Mouse (Mus musculus) lung, adult 2 months (tissue): ENCODE measurements at regions not wholly inside any gene's neighbourhood (a gene's known extent, or its start where the extent isn't known, plus 50 kb on each side); places are given as distances from the start of the nearest gene placed in this dataset.

ENCODE experiments used
- DNase-seq: peaks from one replicate; pipeline ENCODE4 v3.0.0; 2022
- H3K4me1 ChIP-seq: fragments of 200-500 bp; 2 replicates; pipeline ENCODE4 v1.6.1; 2011; ENCODE audit warnings: low read length; ENCODE audit not compliant: control insufficient read depth, insufficient read depth
- H3K4me3 ChIP-seq: fragments of 200-500 bp; replicated peaks from 2 replicates; pipeline ENCODE3; 2011; ENCODE audit warnings: low read depth, mild to moderate bottlenecking, control low read depth, low read length; ENCODE audit errors: extremely low read depth
- CTCF ChIP-seq: fragments of 200-500 bp; IDR thresholded peaks from 2 replicates; pipeline ENCODE4 v1.5.1; 2011; ENCODE audit warnings: mild to moderate bottlenecking, low read length, control low read depth; ENCODE audit not compliant: insufficient read depth
- POLR2A ChIP-seq: fragments of 200-500 bp; IDR thresholded peaks from 2 replicates; pipeline ENCODE4 v1.6.1; 2011; ENCODE audit warnings: low read depth, mild to moderate bottlenecking, control low read depth, low read length, borderline replicate concordance; ENCODE audit errors: extremely low read depth
- WGBS: fragments of 180-500 bp; shearing (Covaris S2); methylation state at CpG from one replicate; pipeline ENCODE4 v1.1.7; 2018; 5-methylcytosine and 5-hydroxymethylcytosine counted together

DNA sequence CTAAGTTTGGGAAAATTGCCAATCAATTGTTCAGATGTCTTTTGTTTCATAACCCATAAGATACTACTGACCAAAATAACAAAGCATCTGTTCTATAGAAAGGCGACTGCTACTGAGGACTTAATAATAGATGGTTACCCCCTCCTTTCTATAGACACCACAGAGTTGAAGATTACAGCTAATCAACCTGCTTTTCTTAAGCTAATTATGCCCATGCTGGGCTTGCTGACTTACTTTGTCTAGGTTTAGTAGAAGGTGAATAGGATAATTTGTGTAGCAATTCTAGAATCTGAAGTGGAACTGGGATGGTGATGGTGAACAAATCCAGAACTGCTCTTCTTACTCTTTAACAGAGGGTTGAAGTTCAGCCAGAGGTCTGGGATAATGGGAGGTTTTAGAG, 53.8 kb upstream of the Tbx18 start:
- TF ChIP-seq POLR2A = no peak
- no peak for TF ChIP-seq CTCF
- H3K4me1 ChIP-seq = no peaks in the 10 kb centered on the region
- H3K4me3 ChIP-seq = no peak overlapping the region
- no peak for DNase-seq
- 71% methylated on average over 1 of the region's 1 CpGs for WGBS

DNA sequence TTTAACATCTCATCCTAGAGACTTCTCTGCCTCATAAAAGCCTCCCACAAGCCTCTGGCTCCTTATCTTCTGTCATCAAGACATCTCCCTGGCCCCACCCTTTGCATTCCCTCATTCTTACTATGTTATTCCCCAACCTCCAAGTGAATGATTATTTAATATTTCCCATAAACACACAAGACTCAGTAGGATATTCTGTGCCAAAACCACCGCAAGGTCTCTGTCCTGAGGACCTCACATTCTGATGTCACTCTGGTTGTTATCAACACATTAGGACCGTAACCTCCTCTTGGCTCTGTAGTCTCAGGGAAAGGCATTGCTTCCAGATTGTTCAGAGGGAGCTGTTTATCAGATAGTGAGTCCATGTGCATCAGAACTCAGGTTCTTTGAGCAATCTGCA, 80.7 kb upstream of the Tbx18 start:
- TF ChIP-seq POLR2A (no peak), CTCF (no peak)
- Histone ChIP-seq H3K4me1 (no peaks in the 10 kb centered on the region), H3K4me3 (no peak overlapping the region)
- DNase-seq = no peak
- 55% methylated on average over 2 of the region's 2 CpGs for WGBS

DNA sequence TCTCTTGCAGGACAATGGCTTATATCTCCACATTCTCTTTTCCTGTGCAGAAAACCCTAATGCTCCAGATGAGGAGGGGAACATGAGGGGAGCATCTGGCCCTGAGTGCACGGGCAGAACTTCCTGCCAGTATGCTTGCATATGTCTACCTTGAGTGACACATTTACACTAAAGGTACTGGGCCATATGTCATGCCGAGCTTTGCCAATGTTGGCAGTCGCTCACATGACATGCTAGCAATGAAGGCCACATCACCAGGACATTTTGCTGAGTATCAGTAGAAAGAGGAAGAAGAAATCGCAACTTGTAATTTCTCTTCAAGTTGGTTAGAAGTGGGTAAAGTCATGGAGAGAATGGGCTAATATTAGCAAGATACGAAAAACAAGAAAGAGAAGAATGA, 91.2 kb upstream of the Tbx18 start:
- no peak overlapping the region for H3K4me3 ChIP-seq
- 77% methylated on average over 5 of the region's 5 CpGs for WGBS
- TF ChIP-seq CTCF (no peak), POLR2A (no peak)
- H3K4me1 ChIP-seq = no peaks in the 10 kb centered on the region
- DNase-seq = no peak

DNA sequence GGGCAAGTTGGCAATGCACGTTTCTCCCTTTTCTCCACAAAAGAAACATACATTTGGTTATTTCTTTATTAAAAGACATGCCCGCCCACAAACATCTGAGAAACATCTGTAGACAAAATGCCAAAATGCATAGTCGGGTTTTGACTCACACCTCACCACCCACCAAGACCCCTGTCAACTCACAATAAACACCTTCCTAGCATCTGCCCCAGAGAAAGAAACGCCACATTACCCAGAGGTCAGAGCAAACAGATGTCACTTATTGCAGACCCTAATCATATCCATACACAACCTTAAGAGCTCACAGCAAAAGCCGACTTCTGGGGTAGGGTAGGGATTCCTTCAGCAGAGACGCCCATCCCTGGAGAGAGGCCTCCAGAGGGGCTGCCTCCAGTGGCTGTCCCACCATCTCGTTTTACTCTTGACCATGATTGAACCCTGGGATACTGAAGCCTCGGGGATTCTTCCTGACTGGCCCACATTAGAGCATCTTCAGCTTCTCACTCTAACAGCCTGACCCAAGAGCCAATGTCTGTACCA, 93.7 kb upstream of the Tbx18 start:
- WGBS = 60% methylated on average over 8 of the region's 8 CpGs
- Histone ChIP-seq H3K4me3 (no peak overlapping the region), H3K4me1 (no peaks in the 10 kb centered on the region)
- no peak for DNase-seq
- TF ChIP-seq CTCF (no peak), POLR2A (no peak)

DNA sequence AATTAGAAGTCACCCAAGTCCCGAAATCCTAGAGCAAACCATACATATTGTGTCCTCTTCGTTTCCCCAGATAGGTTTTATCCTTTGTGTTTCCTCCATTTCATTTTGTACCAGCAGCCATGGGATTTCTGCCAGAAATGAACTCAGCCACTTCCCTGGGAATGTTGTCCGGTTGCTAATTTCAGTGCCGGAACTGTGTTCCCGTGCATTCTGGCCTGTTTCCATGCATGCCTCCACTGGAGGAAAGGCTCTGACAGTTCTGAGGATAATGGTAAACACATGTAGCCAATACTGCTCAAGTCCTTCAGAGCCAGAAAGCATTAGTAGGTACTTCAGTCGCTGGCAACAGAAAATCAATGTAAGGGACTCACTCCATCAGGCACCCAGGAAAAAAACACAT, 112.8 kb upstream of the Tbx18 start:
- TF ChIP-seq CTCF = no peak
- no peak for TF ChIP-seq POLR2A
- no peak for DNase-seq
- Histone ChIP-seq H3K4me1 (no peaks in the 10 kb centered on the region), H3K4me3 (no peak overlapping the region)
- 35% methylated on average over 6 of the region's 6 CpGs for WGBS

DNA sequence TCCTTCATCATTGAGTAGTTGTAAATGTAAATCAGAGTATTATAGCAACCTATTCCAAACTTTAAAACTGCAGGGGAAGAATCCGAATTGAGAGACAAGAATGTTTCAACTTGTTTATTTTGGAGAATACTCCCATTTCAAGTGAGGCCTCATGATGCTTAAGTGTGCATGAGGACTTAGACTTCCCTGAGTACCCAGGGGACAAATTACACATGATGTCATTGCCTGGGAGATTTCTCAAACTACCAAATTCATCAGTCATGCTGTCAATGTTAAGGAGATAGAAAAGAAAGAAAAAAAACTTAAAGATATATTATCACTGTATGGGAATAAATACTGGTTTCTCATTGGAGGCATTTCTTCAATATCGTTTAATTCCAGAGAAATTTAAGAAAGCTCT, 113.4 kb upstream of the Tbx18 start:
- no peak for TF ChIP-seq POLR2A
- no peak for TF ChIP-seq CTCF
- no peak for DNase-seq
- 52% methylated on average over 2 of the region's 2 CpGs for WGBS
- Histone ChIP-seq H3K4me1 (no peaks in the 10 kb centered on the region), H3K4me3 (no peak overlapping the region)

DNA sequence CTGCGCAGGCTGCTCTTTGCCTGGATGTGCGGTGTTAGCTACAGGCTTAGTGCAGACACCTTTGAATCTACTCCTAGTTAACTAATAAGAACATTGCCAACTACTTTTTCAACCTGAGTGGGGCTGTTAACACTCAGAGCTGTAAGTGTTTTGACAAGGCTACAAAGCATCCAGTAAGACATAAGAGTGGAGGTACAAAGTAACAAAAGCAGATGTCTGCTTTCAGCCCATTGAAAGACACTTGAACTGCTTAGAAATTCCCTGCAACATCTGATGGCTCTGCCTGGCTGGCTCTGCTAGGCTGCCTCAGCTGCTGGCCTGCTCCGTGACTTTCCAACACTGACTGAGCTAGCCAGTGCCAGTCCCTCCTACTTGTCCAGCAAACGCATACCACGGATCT, 117.8 kb upstream of the Tbx18 start:
- 62% methylated on average over 5 of the region's 5 CpGs for WGBS
- no peak for DNase-seq
- no peak overlapping the region for H3K4me3 ChIP-seq
- H3K4me1 ChIP-seq = no peaks in the 10 kb centered on the region
- no peak for TF ChIP-seq CTCF
- no peak for TF ChIP-seq POLR2A

DNA sequence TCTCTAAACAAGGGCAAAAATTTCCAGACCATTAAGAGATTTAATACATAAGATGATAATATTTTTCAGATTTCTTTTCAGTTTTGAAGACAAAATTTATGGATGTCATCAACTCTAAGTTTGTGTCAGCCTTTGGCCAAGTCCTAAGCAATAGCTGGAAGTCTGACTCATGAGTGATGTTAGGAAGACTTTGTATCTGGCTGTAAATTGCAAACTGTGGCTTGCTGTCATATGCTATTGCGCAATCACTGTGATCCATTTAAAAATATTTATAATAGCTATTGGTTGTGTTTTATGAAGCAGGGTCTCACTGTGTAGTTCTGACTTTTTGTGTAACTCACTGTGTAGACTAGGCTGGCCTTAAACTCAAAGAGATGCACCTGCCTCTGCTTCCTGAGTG, 119.1 kb upstream of the Tbx18 start:
- no peak for DNase-seq
- Histone ChIP-seq H3K4me3 (no peak overlapping the region), H3K4me1 (no peaks in the 10 kb centered on the region)
- 88% methylated on average over 1 of the region's 1 CpGs for WGBS
- TF ChIP-seq POLR2A (no peak), CTCF (no peak)

DNA sequence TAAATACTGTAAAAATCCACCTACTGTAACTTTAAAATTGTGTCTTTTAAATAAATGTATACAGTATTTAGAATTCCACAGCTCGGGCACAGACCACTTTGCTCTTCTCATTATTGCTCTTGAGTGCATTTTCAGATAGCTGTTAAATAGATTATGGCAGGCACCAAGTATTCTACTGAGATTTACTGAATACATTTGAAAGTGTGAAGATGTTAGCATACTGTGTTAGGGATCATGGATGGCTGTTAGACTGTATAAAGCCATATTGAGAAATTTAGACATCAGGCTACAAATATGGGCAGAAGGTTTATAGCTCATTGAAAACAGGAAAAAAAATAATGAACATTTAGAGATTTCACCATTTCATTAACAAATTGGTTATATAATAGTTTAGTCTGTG, 130.5 kb upstream of the Tbx18 start:
- WGBS = 50% methylated on average over 1 of the region's 1 CpGs
- TF ChIP-seq POLR2A (no peak), CTCF (no peak)
- H3K4me1 ChIP-seq = no peaks in the 10 kb centered on the region
- H3K4me3 ChIP-seq = no peak overlapping the region
- DNase-seq = no peak

DNA sequence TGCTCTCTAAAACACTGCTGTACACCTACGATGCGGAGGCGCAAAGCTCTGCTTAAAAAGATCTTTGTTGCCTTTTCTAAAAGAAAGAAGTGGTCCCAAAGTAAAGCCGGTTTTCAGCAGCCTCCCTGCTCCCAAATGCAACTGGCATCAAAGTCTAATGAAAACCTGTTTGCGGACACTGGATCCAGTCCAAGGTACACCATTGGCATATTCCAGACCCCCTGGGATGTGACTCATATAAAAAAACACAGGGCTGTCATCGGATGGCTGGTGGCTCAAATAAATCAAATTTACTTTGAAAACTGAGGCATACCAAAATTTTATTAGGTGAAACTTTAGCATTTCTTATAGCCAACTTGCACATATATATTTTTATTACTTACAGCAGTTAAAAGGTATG, 134.2 kb upstream of the Tbx18 start:
- WGBS = 81% methylated on average over 6 of the region's 6 CpGs
- H3K4me3 ChIP-seq = no peak overlapping the region
- H3K4me1 ChIP-seq = no peaks in the 10 kb centered on the region
- DNase-seq = no peak
- no peak for TF ChIP-seq CTCF
- no peak for TF ChIP-seq POLR2A

DNA sequence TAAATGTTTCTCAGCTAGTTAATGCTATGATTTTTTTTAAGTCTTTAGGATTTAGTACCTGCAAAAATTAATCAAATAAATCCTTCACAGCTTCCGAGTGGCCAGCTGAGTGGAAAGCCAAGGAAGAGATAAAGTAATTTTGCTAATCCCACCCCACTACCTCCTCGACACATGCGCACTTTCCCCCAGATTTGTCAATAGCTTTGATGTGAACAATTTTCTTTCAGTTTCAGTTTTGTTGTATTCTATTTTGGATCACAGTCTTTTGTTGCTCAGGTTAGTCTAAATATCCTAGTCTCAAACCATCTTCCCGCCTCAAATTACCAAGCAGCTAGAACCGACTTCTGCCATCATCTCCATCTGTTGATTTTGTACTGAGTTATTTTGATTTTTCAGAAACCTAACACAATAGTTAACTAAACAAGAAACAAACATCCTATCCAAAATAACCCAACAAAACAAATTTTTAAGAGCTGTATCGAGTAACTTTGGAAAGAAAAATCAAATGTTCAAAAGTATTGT, 141.4 kb upstream of the Tbx18 start:
- no peak for DNase-seq
- no peak overlapping the region for H3K4me3 ChIP-seq
- WGBS = 84% methylated on average over 6 of the region's 6 CpGs
- TF ChIP-seq CTCF (no peak), POLR2A (no peak)
- no peaks in the 10 kb centered on the region for H3K4me1 ChIP-seq
